Mouse (Mus musculus): ENCODE results near the gene Tubg2.

Gene Tubg2

DNA sequence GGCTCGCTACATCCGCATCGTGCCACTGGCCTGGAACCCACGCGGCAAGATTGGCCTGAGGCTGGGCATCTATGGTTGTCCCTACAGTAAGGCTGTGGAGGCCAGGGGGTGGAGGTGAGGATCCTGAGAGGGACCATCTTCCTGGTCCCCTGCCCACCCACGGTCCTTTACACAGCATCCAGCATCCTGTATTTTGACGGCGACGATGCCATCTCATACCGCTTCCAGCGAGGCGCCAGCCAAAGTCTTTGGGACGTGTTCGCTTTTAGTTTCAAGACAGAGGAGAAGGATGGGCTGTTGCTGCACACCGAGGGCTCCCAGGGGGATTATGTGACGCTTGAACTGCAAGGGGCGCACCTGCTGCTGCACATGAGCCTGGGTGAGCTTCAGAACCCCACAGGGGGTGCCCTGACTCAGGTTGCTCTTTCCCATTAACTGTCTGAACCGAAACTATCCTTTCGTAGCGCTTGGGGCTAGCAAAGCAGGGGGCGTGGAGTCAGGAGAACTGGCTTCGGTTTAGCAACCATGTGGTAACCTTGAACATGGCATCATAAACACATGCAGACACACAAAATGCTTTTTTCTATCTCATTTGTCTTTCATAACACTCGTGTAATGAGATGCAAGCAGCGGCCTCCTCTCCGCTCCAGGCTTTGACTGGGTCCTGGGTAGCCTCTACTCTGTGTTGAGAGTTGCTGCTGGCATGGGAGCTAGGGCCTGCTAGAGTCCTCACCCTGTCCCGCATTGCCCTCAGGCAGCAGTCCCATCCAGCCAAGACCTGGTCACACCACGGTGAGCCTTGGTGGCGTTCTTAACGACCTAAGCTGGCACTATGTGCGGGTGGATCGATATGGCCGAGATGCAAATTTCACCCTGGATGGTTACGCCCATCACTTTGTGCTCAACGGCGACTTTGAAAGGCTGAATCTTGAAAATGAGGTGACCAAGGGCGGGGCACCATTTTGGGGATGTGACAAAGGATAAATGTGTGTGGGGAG is 22.7 kb downstream of the Tubg2 start:
- no peak for DNase-seq (ENCODE audit: low spot score)

DNA sequence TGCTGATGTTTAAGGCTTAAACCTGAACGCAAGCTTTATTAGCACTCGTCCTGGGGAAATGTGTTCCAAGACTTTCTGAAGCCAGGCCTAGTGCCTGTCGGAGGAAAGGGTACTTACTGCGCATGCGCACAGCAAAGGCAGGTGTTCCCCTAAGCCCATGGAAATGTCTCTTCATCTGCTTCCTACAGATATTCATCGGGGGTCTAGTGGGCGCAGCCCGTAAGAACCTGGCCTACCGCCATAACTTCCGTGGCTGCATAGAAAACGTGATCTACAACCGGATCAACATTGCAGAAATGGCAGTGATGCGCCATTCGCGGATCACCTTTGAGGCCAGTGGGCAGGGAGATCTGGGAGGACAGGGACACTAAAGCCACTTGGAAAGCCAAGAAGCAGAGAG is 23.6 kb downstream of the Tubg2 start:
- DNase-seq (ENCODE audit: low spot score): no peak

DNA sequence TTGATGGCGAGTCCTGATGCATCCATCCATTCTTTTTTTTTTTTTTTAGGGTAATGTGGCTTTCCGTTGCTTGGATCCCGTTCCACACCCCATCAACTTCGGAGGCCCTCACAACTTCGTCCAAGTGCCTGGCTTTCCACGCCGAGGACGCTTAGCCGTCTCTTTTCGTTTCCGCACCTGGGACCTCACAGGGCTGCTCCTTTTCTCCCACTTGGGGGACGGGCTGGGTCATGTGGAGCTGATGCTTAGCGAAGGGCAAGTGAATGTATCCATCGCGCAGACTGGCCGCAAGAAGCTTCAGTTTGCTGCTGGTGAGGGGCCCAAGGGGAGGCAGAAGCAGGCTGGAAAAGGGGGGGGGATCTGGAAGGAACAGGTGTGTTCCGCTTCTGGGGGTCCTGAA is 24.6 kb downstream of the Tubg2 start:
- no peak for DNase-seq (ENCODE audit: low spot score)

DNA sequence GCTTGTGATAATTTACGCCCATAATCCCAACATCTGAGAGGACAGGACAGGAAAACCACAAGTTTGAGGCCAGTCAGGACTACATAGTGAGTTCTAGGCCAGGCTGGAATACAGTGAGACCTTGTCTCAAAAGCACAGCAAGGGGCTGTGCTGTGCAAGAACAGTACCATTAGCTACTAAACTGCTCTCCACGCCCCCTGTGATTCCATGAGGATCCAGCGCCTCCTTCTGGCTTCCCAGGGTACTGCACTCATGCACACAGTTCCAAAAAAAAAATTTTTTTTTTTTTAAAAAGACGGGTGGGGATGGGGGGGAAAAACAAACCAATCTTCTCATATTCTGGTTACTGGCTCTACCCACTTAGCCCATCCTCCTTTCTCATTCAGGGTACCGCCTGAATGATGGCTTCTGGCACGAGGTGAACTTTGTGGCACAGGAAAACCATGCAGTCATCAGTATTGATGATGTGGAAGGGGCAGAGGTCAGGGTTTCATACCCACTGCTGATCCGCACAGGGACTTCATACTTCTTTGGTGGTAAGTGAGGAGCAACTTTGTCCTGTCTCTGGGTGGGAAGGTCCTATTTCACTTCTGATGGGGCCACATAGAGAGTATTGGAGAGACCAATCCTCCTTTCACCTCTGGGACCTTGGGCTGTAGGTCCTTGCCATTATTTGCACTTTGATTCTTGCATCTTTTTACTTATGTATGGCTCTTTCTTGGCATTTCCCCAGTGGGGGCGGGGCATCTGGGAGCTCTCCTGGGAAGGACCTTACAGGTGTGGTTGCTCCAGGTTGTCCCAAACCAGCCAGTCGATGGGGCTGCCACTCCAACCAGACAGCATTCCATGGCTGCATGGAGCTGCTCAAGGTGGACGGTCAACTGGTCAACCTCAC is 25.4 kb downstream of the Tubg2 start:
- DNase-seq (ENCODE audit: low spot score): peak; percentile 79

DNA sequence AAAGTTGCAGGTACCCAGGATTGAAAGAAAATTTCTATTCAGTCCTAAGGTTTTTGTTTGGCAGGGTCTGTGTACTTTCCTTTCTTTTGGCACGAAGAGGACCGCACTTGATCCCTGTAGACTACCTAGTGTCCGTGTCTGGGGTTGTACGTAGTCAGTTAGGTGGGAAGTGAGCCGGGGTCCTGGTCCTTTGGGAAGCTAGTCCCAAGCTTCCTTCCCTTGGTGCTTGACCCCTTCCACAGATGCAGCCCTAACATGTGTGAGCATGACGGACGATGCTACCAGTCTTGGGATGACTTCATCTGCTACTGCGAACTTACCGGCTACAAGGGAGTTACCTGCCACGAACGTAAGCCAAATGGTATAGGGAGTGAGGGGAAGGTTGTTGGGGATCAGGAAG is 26.3 kb downstream of the Tubg2 start:
- DNase-seq (ENCODE audit: low spot score): no peak

DNA sequence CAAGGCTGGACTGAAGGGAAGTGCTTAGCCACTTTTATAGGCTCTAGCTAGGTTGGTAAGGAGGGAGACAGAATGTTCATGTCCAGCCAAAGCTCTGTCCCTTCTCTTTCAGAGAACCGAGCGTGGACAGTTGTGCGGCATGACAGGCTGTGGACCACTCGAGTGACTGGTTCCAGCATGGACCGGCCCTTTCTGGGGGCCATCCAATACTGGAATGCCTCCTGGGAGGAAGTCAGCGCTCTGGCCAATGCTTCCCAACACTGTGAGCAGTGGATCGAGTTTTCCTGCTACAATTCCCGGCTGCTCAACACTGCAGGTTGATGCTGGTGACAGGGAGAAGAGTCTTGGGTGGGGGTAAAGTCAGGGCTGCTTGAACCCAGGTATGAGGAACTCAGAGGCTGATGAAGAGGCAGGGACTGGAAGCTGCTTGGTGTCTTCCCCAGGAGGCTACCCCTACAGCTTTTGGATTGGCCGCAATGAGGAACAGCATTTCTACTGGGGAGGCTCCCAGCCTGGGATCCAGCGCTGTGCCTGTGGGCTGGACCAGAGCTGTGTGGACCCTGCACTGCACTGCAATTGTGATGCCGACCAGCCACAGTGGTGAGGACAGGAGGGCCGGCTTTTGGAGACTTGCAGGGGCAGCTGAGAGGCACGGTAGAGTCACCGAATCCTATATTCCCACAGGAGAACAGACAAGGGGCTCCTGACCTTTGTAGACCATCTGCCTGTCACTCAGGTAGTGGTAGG is 27.2 kb downstream of the Tubg2 start:
- DNase-seq (ENCODE audit: low spot score): no peak

DNA sequence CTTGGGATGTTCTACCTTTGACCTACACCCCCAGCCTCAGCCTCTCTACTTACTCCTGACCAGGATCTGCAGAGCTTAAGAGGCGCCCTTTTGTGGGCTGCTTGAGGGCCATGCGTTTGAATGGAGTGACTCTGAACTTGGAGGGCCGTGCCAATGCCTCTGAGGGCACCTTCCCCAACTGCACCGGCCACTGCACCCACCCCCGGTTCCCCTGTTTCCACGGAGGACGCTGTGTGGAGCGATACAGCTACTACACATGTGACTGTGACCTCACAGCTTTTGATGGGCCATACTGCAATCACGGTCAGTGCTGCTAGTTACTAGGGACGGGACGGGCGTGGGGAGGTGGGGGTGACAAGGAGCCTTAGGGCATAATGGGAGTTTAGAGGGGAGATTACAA is 29.3 kb downstream of the Tubg2 start:
- no peak for DNase-seq (ENCODE audit: low spot score)

DNA sequence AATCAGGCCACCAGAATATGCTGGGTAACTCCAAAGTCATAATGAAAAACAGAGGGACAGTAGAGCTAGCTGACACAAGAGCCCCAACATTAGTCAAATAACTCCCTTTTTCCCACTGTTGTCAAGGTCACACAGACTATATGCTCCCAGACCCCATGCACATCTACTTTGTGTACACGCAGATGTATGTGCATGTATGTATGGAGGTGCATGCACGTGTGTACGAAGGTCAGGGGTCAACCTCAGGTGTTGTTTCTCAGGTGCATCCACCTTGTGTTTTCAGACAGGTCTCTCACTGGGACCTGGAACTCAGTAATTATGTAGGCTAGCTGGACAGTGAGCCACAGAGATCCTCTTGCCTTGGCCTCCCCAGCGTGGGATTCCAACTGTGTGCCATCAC is 29.7 kb downstream of the Tubg2 start:
- DNase-seq (ENCODE audit: low spot score): no peak

DNA sequence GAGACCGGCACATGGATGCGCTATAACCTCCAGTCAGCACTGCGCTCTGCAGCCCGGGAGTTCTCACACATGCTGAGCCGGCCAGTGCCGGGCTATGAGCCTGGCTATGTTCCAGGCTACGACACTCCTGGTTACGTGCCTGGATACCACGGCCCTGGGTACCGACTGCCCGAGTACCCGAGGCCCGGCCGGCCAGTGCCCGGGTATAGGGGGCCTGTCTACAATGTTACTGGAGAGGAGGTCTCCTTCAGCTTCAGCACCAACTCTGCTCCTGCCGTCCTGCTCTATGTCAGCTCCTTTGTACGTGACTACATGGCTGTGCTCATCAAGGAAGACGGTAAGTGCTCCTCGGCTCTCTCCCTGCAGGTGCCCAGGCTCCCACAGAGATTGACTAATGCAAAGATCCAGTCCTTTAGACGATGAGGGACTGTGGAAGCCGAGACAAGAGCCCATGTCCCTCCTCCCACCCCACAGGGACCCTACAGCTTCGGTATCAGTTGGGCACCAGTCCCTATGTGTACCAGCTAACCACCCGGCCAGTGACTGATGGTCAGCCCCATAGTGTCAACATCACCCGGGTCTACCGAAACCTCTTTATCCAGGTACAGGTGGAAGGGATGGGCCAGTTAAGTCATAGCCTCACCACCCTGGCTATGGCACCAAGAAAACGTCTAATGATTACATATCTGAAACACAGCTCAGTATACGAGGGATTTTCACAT is 31.0 kb downstream of the Tubg2 start:
- no peak for DNase-seq (ENCODE audit: low spot score)

DNA sequence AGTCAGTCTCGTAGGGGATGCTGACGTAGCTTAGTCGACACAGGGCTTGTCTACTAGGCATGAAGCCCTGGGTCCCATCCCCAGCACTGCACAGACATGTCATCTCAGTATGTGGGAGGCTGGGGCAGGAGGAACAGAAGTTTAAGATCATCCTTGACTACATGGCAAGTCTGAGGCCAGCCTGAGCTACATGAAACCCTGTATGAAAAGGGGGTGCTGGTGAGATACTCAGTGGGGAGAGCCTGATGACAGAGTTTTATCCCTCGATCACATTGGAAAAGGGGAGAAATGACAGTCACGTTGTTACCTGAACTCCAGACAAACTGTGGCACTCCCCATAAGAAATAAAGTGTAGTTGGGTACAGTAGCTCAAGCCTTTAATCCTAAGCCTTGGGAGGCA is 31.8 kb downstream of the Tubg2 start:
- DNase-seq (ENCODE audit: low spot score): no peak

DNA sequence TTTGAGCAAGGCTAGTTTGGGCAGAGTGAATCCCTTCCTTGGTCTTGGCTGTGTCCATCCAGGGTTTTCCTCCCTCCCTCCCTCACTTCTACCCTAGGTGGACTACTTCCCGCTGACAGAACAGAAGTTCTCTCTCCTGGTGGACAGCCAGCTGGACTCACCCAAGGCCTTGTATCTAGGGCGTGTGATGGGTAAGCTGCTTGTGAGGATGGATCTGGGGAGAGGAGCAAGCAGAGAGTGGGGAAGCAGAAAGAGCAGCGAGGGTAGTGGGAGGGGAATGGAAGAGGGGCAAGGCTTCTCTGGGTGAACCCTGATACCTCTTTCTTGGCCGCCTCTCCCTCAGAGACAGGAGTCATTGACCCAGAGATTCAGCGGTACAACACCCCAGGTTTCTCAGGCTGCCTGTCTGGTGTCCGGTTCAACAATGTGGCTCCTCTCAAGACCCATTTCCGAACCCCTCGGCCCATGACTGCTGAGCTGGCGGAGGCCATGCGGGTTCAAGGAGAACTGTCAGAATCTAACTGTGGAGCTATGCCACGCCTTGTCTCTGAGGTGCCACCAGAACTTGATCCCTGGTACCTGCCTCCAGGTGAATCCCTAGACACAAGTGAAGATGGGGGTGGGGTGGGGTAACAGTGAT is 32.6 kb downstream of the Tubg2 start:
- no peak for DNase-seq (ENCODE audit: low spot score)

DNA sequence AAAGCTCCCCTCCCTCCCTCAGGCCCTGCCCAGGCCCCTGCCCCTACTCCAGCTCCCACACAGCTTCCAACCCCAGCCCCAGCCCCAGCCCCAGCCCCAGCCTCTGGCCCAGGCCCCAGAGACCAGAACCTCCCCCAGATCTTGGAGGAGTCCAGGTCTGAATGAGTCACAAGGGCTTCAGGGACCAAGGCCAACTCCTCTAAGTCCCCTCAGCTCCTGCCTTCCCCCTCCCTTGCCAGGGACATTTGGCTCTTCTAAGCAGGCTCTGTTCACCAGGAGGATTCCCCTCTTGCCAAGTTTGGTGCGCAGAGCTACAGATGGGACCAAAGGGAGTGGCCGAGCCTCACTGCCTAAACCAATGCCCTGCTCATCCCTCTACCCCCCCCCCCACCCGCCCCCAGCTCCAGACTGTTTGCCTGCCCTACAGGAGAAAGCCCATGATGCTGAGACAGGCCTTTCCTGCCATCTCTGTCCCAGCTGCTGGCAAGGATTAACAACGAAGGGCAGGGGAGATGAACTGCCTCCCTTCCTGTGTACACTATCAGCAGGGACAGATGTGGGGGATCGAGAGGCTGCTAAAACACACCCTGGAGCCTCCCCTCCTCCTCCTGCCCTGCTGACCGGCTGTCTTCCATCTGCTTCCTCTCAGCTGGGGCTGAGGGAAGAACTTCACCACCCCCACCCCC is 33.9 kb downstream of the Tubg2 start:
- DNase-seq (ENCODE audit: low spot score): peak; percentile 80

DNA sequence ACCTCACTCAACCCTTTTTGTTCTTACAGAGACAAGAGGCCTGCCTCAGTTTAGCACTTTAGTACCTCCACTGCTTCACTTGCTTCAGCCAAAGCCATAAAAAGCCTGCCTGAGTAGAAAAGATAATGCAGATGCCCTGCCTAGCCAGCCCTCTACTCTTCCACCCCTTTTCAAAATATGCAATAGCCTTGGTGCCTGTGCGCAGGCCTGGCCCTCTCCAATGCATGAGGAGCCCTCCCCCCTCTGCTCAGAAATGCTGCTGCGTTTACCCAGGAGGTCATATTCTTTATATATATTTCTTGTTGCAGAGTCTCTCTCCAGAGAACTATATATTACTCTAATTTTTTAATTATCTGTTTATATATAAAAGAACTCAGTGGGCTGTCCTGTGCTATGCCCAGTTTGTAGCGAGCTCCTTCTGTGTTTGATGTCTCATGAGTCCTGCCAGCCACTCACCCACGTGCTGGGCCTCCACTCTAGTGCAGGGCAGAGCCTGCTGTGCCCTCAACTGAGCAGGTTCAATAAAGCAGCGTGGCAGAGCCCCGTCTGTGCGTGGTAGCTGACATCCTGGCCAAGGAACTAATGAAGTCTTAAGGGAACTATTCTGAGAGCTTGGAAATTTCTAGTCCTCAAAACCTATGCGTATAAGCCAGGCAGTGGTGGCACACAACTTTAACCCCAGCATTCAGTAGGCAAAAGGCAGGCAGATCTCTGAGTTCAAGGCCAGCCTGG is 34.6 kb downstream of the Tubg2 start:
- DNase-seq (ENCODE audit: low spot score): no peak

DNA sequence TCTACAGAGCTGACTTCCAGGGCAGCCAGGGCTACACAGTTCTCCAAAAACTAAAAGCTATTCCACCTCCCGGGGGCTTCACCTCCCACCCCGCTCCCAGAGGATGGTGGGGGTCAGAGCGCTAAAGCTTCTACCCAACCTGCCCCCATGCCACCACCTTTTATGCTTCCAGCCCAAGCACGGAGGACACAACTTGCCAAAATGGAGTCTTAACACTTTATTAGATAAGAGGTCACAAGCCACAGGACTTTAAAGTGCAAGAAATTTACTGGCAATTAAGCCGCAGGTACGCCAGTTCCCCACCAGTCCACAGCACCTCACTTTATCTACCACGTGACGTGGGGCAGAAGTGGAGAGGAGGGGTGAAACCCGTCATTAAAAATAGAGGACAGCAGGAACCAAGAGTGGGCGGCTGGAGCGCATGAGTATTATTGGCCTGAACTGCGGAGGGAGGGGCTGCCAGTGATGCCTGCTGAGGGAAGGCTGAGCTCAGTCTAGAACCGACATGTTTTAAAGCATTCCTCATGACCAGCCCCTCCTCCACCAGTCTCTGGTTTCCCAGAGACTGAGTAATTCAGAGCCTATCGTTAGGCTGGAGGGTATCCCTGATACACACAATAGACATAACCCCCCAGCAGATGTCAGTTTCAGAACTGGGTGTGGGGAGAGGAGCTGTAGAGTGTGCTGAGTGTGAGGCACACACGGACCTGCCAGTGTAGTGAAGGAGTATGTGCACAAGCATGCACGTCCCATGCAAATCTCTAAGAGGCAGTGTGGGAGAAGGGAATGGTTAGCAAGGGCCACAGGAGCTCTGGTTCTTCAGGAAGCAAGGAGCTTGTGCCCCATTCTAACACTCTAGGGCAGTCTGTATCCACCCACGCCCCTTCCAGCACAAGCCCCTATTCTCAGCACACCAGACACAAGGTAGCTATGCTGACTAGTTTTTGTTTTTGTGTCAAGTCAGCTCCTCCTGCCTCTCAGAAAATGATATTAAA is 35.5 kb downstream of the Tubg2 start:
- DNase-seq (ENCODE audit: low spot score): peak; percentile 38

DNA sequence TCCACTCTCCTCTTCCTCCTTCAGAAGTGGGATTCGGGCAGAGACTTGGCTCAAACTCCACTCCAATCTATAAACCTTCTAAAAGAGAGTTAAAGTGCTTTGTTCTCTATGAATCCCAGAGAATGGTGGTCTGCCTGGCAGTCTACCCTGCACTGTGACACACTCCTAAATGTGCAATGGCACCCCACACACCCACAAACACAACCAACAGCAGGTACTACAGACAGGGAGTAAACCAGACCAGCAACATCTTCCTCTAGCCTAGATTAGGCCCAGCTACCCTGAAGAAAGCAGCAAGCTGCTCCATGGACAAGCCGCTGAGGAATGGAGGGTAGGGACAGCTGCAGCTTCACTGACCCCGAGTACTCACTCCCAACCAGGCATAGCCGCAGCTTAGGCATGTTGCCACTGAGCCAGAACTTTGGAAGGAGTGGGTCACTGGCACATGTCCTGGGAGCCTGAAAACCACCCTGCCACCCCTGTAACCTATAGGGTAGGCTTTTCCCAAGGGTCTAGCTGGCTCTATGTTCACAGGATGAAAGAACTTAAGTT is 36.3 kb downstream of the Tubg2 start:
- no peak for DNase-seq (ENCODE audit: low spot score)

DNA sequence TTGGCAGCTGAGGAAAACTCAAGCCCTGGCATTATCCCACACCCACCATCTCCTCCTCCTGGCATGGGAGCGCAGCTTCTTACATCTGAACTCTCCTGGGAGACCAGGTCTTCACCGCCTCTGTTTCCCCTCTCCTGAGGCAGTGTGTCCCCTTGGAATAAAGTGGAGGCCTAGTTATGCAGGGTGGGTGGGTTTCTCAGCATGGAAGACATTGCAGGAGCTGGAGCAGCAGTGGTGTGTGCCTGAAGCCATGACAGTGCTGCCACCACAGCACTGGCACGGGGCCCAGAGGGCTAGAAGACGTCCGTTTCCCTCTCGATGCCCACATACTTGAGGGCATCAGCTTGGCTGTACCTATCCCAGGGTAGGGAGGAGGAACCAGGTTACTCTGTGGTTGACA is 36.9 kb downstream of the Tubg2 start:
- DNase-seq (ENCODE audit: low spot score): no peak

DNA sequence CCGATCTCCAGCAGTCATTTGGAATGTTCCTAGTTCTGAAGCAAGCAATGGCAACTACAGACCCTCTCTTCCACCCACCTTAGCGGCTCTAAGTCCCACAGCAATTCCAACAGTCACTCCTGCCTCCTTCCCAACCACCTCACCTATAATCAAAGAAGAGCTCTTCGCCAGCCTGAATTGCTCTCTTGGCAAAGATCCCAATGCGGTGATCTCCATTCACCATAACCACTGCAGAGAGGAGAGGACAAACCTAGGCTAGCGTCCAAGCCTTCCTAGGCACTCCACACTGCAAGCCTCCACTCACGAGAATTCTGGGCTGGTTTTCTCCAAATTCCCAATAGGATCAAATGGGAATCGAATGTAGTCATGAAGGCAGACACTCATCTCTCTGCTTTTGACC is 37.4 kb downstream of the Tubg2 start:
- DNase-seq (ENCODE audit: low spot score): no peak

DNA sequence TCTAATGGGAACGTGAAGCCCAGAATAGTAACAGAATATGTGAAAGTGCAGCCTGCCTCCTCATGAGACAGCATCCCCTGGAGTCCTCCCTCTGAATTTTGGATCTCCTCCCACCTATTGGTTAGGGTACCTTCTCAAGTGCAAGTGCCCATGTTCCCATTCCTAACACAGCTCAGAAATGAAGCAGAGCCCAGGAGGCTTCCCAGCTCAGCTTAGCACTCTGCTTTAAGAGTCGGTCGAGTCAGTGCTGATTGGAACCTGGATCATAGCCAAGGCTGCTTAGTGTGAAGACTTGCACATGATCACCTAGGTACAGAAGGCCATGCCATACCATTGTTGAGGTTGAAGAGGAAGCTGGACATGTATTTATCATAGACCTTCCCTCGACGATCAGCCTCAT is 38.4 kb downstream of the Tubg2 start:
- DNase-seq (ENCODE audit: low spot score): no peak
